Mouse (Mus musculus) heart, adult 11 months (tissue): ENCODE results near the gene Hps1.
A peak's percentile ranks its signal among the peaks of the same experiment; 100 is the strongest.

Experiments
- DNase-seq: peaks from one replicate; pipeline ENCODE4 v3.0.0; 2022

Hps1 gene

DNA sequence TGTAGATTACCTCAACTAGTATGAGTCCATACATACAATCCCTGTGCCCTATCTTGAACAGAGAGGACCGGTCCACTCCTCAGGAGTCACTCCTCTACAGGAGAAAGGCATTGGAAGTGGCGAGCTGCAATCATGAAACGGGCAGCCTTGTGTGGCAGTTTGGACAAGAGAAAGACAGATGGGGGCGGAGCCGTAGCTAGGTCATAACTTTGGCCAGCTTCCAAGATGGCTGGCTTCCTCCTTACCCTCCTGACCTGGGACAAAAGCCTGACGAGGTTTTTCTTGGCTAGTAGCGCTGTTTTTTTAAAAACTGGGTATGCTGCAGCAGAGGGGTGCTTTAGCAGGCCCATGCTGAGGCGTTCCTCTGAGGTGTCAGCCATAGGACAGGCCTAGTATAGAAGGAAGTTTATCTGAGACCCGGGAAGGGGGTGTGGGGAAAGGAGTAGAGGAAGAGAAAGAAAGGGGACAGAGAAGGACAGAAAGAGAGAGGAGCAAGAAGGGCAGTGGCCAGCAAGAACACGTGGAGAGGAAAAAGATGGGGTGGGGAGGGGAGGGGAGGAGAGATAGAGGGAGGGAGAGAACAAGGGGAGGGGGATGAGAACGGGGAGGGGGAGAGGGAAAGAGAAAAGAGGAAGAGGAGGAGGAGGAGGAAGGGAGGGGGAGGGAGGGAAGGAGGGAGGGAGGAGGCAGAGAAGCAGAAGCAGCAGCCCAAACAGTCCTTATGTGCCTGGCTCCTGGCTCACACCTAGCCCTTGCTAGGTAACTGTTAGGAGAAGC, 26.4 kb downstream of the Hps1 start:
- peak; percentile 99 for DNase-seq

DNA sequence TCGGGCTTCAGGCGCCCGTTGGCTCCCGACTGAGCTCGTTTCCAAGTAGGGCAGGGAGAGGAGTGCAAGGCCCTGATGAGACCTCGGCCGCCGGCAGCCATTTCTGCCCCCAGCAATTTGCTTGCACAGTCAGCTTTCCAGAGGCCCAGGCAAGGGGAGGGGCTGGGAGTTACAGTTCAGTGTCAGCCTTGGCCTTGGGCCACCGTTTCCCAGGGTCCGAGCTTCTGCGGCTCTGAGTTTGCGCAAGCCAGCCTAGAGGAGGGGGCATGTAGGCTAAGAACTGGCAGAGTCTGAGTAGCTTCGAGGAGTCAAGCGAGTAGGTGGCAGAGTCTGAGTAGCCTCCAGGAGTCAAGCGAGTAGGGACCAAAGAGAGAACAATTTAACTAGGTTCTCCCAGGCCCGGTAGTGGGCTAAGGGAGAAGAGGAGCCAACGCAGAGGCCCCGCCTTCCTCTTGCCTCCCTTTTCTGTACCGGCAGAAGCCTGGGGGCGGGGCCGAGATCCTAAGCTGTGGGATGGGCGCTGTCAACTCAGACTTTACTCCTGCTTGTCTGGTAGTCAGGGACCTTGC, 27.3 kb downstream of the Hps1 start, which contains the start of gene Pyroxd2:
Gene Pyroxd2, minus strand, starts transcription at position 413 of the 569 bp plus-strand sequence.
- DNase-seq = peak; percentile 99

DNA sequence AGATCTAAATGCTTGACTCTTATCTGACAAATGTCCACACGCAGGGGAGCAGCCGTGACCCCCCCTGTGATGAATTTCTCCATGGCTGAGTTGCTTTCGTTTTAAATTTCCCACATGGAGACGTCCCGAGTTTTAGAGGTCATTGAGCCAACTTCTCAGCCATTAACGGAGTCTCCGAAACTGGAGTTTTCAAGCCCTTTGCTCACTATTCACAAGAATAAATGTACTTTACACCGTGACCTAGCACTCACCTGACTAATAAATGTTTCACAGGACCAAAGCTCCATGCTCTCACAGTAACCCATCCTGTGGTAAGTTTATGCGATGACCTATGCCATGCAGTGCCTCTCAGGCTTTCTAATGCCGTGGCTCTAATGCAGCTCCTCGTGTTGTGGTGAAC, 29.6 kb downstream of the Hps1 start:
- no peak for DNase-seq

DNA sequence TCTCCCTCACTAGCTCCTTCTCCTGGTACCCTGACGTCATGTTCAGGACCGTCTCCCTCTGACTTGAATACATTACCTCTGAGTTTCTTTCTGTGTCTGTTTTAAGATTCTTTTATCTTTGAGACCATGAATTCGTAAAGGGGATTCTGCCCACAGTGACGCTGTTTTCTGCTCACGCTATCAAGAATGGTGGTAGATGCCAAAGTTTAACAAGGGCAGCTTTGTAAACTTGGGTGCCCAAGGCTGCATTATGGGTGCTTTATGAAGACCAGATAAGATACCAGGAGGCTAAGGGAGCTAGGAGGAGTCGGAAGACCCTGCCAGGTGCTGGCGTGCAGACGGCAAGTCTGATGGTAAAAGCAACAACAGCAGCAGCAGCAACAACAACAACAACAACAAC, 33.1 kb downstream of the Hps1 start:
- no peak for DNase-seq

DNA sequence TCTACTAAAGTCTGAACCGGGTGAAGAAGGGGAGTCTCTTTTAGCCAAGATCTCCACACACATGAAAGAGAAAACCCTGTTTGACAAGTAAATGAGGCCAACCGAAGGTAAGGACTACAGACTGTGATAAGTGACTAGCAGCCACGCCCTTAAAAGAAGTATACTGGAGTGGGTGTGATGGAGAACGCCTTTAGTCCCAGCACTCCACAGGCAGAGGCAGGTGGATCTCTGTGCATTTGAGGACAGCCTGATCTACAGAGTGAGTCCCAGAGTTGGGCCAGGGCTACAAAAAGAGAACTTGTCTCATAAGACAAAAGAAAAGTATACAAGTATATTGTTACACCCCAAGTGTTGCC, 33.9 kb downstream of the Hps1 start:
- no peak for DNase-seq

DNA sequence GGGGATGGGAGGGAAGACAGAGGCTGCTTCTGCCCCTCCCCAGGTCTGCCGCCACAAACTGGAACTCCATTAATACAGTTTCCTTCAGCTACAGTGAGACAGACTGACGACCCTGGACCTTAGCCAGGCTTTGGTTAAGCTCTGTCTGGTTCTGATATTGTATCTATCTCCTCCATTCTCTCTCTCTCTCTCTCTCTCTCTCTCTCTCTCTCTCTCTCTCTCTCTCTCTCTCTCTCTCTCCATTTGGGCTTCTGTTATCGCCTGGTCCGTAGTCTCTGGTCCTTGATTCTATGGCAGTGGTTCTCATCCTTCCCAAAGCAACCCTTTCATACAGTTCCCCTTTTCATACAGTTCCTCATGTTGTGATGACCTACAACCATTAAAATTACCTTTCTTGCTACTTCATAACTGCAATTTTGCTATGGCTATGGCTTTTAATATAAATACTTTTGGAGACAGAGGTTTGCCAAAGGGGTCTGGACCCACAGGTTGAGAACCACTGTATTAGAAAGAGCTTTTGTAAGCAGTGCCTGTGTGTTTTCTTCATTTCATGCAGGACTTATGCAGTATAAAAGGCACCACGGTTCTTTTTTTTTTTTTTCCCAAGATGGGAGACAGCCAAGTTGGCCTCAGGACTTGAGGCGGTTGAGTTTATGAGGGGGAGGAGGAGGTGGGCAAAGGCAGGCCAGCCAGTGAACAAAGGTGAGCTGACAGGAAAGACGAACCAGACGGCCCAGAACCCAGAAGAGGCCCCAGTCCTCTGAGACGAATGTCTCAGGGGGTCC, 34.5 kb downstream of the Hps1 start:
- DNase-seq = no peak

DNA sequence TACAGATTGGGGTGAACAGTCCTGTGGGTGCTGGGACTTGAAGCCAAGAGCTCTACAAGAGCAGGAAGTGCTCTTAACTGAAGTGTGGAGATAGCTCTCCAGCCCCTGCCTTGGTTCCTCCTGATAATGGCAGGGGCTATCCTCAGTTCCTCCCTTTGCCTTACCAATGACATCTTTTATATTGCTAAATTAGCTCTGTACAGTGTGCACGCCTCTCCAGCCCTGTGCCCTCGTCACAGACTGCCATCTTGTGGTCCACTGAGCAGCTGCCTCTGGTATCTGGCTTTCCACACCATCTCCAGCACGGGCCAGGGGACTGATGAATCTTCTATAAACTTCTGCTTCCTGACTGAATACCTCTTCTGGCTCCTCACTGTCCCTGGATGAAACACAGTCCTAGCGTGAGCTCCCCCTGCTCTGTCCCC, 35.6 kb downstream of the Hps1 start:
- DNase-seq = peak; percentile 94

DNA sequence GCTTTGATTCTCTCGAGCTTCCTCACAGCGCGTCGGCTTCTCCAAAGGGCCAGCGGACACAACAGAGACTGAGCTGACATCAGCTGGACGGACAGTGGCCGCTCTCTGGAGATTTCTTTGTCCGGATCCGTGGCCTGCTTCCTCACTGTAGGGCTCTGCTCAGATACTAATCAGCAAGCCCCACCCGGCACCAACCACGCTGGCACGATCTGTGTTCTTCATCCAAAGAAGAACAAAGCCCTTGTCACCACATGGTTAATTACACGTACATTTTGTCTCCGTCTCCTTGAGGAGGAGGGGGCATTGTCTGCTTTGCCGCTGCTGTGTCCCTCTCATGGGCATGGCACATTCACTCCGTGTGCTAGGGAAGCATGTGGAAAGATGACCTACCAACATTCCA, 36.5 kb downstream of the Hps1 start:
- DNase-seq = no peak

DNA sequence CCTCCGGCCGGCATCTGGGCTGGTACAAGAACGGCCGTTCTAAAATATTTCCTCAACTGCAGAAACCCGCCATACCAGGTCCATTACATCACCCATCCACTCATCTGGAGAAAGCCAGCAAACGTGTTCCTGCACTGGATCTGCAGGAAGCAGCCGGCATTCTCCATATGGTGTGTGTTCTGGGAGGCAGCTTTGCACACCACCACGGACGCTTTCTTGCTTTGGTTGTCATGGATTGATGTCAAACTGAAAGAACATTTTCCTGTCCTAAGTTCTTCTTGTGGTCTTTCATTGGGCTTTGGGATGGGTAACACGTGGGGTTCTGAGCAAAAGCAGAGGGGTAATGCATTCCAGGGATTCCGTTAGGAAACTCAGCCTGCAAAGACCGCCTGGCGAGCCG, 37.9 kb downstream of the Hps1 start:
- no peak for DNase-seq

DNA sequence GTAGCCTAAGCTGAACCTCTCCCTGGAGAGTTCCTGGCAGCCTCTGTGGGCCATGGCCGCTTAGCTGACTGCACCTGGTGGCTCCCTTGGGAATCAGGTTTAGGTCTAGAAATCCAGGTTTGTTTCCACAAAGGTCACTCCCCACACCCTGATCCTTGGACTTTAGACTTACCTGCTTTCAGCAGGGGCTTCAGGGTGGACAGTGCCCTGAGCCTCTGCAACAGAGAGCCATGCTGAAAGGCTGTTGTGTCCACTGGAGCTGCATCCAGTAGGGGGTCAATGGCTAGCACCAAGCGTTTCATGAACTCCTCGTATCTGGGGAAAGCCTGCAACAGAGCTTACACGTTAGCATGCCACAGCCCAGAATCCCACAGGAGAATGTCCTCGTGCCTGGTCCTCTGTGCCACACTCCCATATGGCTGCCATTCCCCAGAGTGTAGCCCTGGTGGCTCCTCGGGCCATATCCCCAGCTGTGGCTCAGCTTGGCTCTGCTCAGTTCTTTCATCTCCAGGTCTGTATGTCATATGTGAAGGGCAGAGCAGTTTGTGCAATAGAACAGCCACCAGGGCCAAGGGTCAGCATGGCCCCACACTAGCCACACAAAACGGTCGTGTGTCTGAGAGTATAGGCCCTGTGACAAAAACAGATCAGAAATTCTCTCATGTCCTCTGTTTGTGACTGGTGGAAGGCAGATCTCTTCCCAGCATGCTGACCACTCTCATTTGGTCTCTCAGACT, 39.4 kb downstream of the Hps1 start:
- no peak for DNase-seq

DNA sequence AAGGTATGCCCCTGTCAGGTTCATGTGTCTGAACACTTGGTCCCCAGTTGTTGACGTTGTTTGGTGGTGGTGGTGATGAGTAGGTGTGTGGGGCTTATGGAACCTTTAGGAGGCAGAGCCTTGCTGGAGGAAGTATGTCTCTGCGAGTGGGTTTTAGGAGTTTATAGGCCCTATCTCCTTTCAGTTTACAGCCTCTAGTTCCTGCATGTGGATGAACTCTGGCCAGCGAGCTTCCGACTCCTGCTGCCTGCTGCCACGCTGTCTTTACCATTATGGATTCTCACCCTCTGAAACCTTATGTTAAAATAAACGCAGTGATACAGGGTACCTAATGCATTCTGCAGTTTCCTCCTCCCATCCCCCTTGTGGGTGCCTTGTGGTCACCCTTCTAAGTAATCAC, 40.0 kb downstream of the Hps1 start:
- DNase-seq = no peak

DNA sequence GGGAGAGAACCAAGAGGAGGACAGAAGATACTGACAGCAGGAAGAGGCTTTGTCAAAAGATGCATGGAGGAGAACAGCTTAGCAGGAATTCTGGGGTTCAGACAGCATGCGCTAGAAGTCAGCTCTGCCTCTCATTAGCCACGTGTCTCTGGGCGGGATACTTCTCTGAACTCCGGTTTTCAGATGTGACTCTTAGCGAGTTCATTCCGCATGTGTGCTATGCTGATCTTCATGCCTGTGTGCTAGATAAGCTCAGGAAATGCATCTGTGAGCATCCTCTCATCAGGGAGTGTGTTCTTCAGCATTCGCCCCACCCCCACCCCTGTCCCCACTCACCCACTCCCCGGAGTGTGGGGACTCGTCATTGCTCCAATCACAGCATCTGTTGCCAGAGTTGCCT, 42.0 kb downstream of the Hps1 start:
- no peak for DNase-seq

DNA sequence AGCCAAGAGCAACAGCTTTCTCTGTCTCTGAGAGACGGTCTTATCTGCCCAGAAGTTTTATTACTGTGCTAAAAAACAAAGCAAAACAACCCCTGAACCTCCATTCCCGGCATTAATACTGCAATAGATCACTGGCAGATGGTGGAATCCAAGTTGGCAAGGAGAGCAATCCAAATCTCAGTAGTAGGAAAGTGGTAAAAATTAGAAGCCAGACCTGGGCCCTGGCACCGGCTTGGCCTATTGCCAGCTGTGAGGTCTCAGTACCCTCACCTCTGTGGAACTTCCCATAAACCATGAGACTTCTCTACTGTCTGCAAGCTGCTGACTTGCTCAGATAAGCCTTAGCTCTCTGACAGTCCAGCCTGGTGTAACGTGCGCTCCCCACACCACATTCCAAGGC, 44.8 kb downstream of the Hps1 start:
- DNase-seq = no peak

DNA sequence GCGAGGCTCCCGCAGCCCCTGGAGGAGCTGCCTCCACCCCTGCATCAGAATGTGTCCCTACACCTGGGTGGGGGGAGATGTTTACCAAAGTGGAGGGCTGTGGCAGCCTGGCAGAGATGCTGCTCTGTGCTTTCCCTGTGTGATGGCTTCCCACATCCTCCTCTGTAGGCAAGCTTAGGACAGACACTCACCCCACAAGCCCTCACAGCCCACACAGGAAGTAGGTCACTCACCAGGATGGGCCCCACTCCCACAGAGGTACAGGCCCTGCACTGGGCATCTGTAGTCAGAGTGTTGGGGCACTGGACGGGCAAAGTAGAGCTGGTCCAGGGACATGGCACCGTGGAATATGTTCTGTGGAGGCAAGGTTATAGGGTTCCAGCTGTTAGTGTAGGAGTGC, 52.4 kb downstream of the Hps1 start:
- DNase-seq = no peak

DNA sequence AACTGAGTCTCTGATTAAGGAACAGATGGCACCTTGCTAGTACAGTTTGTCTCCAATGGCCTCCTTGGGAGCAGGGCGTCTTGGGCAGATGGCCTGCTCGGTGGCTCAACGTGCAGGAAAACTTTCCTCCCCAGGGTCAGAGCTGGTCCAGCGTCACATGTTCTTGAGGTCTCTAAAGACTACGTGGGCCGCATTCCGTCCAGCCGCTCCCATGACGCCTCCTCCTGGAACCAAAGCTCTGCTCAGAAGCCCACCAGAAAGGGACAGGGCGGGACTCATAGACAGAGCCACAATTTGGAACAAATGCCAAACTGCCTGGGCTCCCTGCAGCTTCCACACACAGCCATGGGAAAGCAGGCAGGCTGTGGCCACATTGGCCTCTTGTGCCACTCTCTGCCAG, 53.0 kb downstream of the Hps1 start:
- DNase-seq = no peak

DNA sequence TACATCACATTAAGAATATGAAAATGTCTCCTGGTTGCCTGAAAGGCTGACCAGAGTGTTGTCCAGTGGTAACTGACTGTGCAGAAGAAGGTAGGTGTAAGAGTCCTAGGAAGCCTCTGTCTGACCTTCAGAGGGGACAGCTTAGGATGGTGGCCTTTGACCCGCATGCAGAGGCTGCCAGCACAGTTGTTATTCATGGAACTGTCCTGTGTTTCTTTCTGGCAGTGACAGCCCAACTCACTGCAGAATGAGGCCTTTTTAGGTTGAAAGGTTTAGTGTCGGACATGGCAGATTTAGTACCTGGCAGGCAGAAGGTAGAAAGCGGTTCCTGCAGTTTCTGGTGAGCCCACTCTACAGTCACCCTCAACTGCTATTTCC, 53.8 kb downstream of the Hps1 start:
- no peak for DNase-seq

DNA sequence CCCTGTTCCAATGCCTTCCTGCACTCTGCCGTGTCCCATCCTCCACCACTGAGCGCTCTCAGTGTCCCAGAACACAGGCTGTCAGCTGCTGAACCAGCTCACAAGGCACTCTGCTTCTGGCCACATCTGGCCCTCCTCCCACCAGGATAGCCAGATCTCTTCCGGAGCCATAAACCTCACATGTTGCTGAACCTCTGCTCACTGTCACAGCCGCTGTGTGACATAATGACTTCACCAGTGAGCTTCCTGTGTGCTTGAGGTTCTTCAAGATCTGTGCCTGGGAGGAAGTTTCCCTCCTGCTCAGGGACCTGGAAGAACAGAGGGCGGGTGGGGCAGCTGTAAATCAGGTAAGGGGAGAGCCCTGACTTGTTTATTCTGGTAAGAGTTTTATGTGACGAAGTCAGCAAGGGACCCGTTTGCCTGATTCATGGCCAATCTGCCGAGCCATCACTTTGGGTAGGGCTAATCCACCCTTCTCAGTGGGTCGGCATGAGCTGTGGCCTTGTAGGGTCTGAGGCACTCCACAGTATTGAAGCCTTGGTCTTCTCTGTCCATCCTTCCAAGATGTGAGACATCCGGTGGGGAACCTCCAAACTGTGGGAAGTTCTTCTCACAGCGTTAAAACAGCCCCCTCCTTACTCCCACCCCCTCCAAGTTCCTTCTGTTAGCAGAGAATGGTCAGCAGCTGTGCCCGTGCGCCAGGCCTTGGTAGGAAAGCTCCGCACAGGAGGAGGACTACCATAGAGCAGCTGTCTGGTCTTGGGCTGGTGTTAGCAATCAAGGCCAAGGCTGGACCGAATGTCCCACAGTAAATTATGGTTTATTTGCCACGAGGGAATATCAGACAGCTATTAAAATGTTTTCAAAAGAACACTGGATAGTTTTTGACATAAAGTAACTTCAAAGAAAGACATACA, 54.5 kb downstream of the Hps1 start:
- peak; percentile 95 for DNase-seq

DNA sequence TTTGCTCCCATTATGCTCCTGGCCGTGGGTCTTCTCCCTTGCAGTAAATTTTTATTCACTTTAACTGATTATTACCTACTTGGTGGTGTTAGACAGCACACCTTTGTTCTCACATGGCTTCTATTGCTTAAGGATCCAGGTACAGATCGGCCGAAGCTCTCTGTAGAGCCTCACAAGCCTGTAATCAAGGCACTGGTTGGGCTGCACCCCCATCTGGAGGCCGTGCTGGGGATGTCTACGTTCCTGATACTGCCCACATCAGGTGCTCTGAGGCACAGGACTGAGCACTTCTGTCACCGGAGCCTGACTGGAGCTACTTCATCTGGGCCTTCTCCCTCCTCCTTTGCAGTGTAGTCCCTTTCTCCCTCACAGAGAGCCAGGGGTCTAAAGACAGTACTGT, 56.5 kb downstream of the Hps1 start:
- DNase-seq = no peak

DNA sequence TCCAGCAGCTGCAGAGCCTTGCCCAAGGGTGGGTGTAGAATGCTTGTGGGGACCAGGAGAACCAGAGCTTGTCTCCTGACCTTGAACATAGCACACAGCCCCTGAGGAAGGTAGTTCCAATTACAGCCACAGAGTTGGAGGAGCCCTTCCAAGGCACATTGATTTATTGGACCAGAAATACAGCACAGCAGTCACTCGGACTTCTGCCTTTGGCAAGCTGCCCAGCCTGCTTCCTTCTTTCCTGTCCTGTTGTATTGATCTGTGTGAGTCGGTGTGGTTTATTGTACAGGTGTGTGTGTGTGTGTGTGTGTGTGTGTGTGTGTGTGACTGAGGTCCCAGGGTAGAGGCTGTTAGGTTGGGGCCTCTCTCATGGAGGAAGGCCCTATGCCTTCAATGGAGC, 57.3 kb downstream of the Hps1 start:
- DNase-seq = no peak

DNA sequence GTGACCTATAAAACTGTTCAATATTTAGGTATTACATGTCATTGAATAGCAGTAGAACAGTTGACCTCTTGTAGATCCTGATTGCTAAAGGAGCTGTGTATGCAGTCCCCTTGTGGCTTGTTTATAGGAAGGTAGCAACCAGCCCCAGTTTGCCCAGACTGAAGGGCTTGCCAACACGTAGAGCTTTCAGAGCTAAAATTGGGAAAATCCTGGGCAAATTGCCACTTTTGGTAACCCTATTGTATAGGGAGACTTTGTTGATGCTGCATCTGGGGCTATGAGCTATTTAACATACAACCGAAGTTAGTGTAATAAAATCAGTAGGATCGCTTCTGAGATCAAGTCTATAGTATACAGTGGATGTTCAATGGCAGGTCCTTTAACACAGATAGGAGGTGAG, 61.7 kb downstream of the Hps1 start:
- no peak for DNase-seq

DNA sequence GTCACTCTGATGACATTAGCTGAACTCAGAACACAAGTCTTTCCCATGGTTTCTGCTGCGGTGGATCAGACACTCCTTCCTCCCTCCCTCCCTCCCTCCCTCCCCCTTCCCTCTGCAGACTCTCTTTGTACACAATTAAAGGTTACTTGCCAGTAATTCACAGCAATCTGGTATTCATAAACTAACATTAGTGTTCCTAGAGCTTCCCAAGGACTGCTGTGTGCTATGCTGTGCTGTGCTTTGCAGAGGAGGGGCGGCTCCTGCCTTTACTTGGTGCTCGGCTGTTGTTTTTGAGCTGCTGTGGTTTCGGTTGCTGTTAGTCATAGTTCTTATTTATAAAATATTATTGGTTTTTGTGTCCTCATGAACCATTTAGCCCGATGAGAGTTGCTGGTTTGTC, 62.1 kb downstream of the Hps1 start:
- DNase-seq = no peak

DNA sequence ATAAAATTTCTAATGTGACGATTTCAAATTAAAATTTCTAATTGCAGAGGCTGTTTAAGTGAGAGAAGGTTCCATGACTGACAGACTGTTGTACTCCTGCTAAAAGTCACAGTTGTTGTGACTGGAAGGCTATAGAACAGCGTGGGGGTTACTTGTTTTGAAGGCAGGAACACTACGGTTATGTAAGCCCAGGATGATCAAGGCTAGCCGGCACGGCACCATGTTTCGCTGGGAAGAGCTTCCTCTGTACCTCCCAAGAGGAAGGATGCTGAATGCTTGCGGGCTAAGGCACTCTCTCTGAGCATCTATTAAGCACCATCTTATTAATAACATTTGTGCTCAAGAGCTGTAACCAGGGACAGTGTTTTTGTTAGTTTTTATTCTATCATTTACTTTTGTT, 63.3 kb downstream of the Hps1 start:
- no peak for DNase-seq
